Mouse (Mus musculus): ENCODE data around the gene Gsap.
"Not testable (repeated sequence)": the region's sequence is repeated elsewhere in the genome, so short reads cannot be mapped to it uniquely, and the experiment has no call there.

Gene Gsap

GRCm38 (mm10) chr5:21329672-21330665 is 143.9 kb downstream of the Gsap start:
- Histone ChIP-seq H3K36me3 (ENCODE audit: insufficient read depth, low read length) (no peaks in the 10 kb centered on the region), H3K4me3 (replicated peaks; ENCODE audit: low read length) (peak overlapping the region; percentile 60), H3K4me1 (replicated peaks; ENCODE audit: low read depth, low read length) (peaks cover 14% of the 10 kb centered on the region; the same call in 1 of the 2 replicates), H3K9me3 (ENCODE audit: low read length) (peaks cover 17% of the 10 kb centered on the region), H3K27me3 (ENCODE audit: insufficient read depth, low read length) (0 out of 2 replicates have a peak, but pooled peaks cover 4% of the 10 kb centered on the region)
- TF ChIP-seq CTCF (conservative IDR thresholded peaks at IDR 0.05; ENCODE audit: low read length) (no peak), POU5F1 (IDR thresholded peaks at IDR 0.05; ENCODE audit: borderline replicate concordance, low read length) (no peak), NANOG (IDR thresholded peaks at IDR 0.05; ENCODE audit: borderline replicate concordance, low read length) (no peak)

- Histone ChIP-seq H3K9me3 (ENCODE audit: low read length) (peaks cover 18% of the 10 kb centered on the region), H3K27me3 (ENCODE audit: insufficient read depth, low read length) (0 out of 2 replicates have a peak, but pooled peaks cover 4% of the 10 kb centered on the region), H3K4me3 (replicated peaks; ENCODE audit: low read length) (no peak overlapping the region), H3K36me3 (ENCODE audit: insufficient read depth, low read length) (no peaks in the 10 kb centered on the region), H3K4me1 (replicated peaks; ENCODE audit: low read depth, low read length) (peaks cover 14% of the 10 kb centered on the region; the same call in 1 of the 2 replicates)
- TF ChIP-seq NANOG (IDR thresholded peaks at IDR 0.05; ENCODE audit: borderline replicate concordance, low read length) (no peak), CTCF (conservative IDR thresholded peaks at IDR 0.05; ENCODE audit: low read length) (no peak), POU5F1 (IDR thresholded peaks at IDR 0.05; ENCODE audit: borderline replicate concordance, low read length) (no peak)
Observed at GRCm38 (mm10) chr5:21331656-21332055, 145.6 kb downstream of the Gsap start.

- TF ChIP-seq POU5F1 (IDR thresholded peaks at IDR 0.05; ENCODE audit: borderline replicate concordance, low read length) (no peak), CTCF (conservative IDR thresholded peaks at IDR 0.05; ENCODE audit: low read length) (no peak), NANOG (IDR thresholded peaks at IDR 0.05; ENCODE audit: borderline replicate concordance, low read length) (no peak)
- 0 out of 2 replicates have a peak, but pooled peaks cover 4% of the 10 kb centered on the region for H3K27me3 ChIP-seq (ENCODE audit: insufficient read depth, low read length)
- no peaks in the 10 kb centered on the region for H3K36me3 ChIP-seq (ENCODE audit: insufficient read depth, low read length)
- no peak overlapping the region for H3K4me3 ChIP-seq (replicated peaks; ENCODE audit: low read length)
- peaks cover 14% of the 10 kb centered on the region; the same call in 1 of the 2 replicates for H3K4me1 ChIP-seq (replicated peaks; ENCODE audit: low read depth, low read length)
- H3K9me3 ChIP-seq (ENCODE audit: low read length), result peaks cover 18% of the 10 kb centered on the region
Observed at GRCm38 (mm10) chr5:21332119-21332518, 146.1 kb downstream of the Gsap start.

DNA sequence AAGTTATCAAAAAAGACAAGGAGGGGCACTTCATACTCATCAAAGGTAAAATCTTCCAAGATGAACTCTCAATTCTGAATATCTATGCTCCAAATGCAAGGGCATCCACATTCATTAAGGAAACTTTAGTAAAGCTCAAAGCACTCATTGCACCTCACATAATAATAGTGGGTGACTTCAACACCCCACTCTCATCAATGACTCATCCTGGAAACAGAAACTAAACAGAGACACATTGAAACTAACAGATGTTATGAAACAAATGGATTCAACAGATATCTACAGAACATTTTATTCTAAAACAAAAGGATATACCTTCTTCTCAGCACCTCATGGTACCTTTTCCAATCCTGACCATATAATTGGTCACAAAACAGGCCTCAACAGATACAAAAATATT is 156.2 kb downstream of the Gsap start:
- not testable (repeated sequence) for H3K27me3 ChIP-seq (ENCODE audit: insufficient read depth, low read length); H3K4me1 ChIP-seq (replicated peaks; ENCODE audit: low read depth, low read length); H3K4me3 ChIP-seq (replicated peaks; ENCODE audit: low read length); H3K9me3 ChIP-seq (ENCODE audit: low read length); H3K36me3 ChIP-seq (ENCODE audit: insufficient read depth, low read length)

- Histone ChIP-seq H3K4me3 (replicated peaks; ENCODE audit: low read length) (no peak overlapping the region), H3K4me1 (replicated peaks; ENCODE audit: low read depth, low read length) (no peaks in the 10 kb centered on the region), H3K36me3 (ENCODE audit: insufficient read depth, low read length) (no peaks in the 10 kb centered on the region), H3K9me3 (ENCODE audit: low read length) (no peaks in the 10 kb centered on the region; the same call in 1 of the 2 replicates), H3K27me3 (ENCODE audit: insufficient read depth, low read length) (no peaks in the 10 kb centered on the region)
- TF ChIP-seq NANOG (IDR thresholded peaks at IDR 0.05; ENCODE audit: borderline replicate concordance, low read length) (no peak), CTCF (conservative IDR thresholded peaks at IDR 0.05; ENCODE audit: low read length) (no peak), POU5F1 (IDR thresholded peaks at IDR 0.05; ENCODE audit: borderline replicate concordance, low read length) (no peak)
Observed at GRCm38 (mm10) chr5:21348366-21348765, 162.3 kb downstream of the Gsap start.

DNA sequence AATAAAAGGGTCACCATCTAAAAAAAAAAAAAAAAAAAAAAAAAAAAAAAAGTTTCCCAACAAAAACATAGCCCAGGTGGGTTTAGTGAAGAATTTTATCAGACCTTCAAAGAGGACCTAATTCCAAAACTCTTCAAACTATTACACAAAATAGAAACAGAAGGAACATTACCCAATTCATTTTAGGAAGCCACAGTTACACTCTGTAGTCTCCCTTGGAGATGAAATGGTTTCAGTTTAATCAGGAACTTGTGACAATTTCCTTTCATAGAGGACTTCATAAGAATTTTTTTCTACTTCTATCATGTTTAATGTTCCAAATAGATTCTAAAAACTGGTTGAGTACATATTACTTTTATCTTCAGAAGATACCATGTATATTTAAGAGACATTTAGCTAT is 165.6 kb downstream of the Gsap start:
- no peak overlapping the region for H3K4me3 ChIP-seq (replicated peaks; ENCODE audit: low read length)
- no peaks in the 10 kb centered on the region for H3K36me3 ChIP-seq (ENCODE audit: insufficient read depth, low read length)
- no peaks in the 10 kb centered on the region; the same call in 1 of the 2 replicates for H3K4me1 ChIP-seq (replicated peaks; ENCODE audit: low read depth, low read length)
- TF ChIP-seq CTCF (conservative IDR thresholded peaks at IDR 0.05; ENCODE audit: low read length), result no peak
- no peak for TF ChIP-seq NANOG (IDR thresholded peaks at IDR 0.05; ENCODE audit: borderline replicate concordance, low read length)
- no peak for TF ChIP-seq POU5F1 (IDR thresholded peaks at IDR 0.05; ENCODE audit: borderline replicate concordance, low read length)
- no peaks in the 10 kb centered on the region; the same call in 1 of the 2 replicates for H3K9me3 ChIP-seq (ENCODE audit: low read length)
- H3K27me3 ChIP-seq (ENCODE audit: insufficient read depth, low read length), result no peaks in the 10 kb centered on the region

GRCm38 (mm10) chr5:21358648-21359047 is 172.6 kb downstream of the Gsap start:
- TF ChIP-seq CTCF (conservative IDR thresholded peaks at IDR 0.05; ENCODE audit: low read length) (no peak), NANOG (IDR thresholded peaks at IDR 0.05; ENCODE audit: borderline replicate concordance, low read length) (no peak), POU5F1 (IDR thresholded peaks at IDR 0.05; ENCODE audit: borderline replicate concordance, low read length) (no peak)
- Histone ChIP-seq H3K9me3 (ENCODE audit: low read length) (no peaks in the 10 kb centered on the region), H3K27me3 (ENCODE audit: insufficient read depth, low read length) (no peaks in the 10 kb centered on the region), H3K4me3 (replicated peaks; ENCODE audit: low read length) (no peak overlapping the region), H3K36me3 (ENCODE audit: insufficient read depth, low read length) (no peaks in the 10 kb centered on the region), H3K4me1 (replicated peaks; ENCODE audit: low read depth, low read length) (no peaks in the 10 kb centered on the region; the same call in 1 of the 2 replicates)

GRCm38 (mm10) chr5:21363343-21363742 is 177.3 kb downstream of the Gsap start:
- Histone ChIP-seq H3K4me1 (replicated peaks; ENCODE audit: low read depth, low read length) (no peaks in the 10 kb centered on the region), H3K27me3 (ENCODE audit: insufficient read depth, low read length) (no peaks in the 10 kb centered on the region; the same call in 1 of the 2 replicates)
- TF ChIP-seq POU5F1 (IDR thresholded peaks at IDR 0.05; ENCODE audit: borderline replicate concordance, low read length), result no peak

More at GRCm38 (mm10) chr5:21363343-21363742, 177.3 kb downstream of the Gsap start:
- H3K9me3 ChIP-seq (ENCODE audit: low read length), result no peaks in the 10 kb centered on the region
- H3K36me3 ChIP-seq (ENCODE audit: insufficient read depth, low read length), result no peaks in the 10 kb centered on the region
- no peak overlapping the region for H3K4me3 ChIP-seq (replicated peaks; ENCODE audit: low read length)
